Mouse (Mus musculus) spleen, adult 2 months (tissue): ENCODE measurements around the gene Calhm3. TPM values are rescaled to one million over a fixed set of nuclear protein-coding genes. Genes with fewer than 3 reads are reported as not detected.

Source experiments
- DNase-seq, 2 experiments: peaks; one replicate each; pipeline versions ENCODE4 v3.0.0 to v3.0.0-alpha.2; 2012 to 2021; ENCODE audit warnings: low spot score in 2 of 2, low read depth in 1 of 2
- H3K27ac ChIP-seq: fragments of 200-500 bp; 2 replicates; pipeline ENCODE4 v1.5.1; 2012; ENCODE audit warnings: low read length, inconsistent platforms; ENCODE audit not compliant: insufficient read depth
- H3K27me3 ChIP-seq: fragments of 200-500 bp; 2 replicates; pipeline ENCODE4 v1.6.1; 2012; ENCODE audit warnings: mild to moderate bottlenecking, moderate library complexity, low read length, inconsistent platforms; ENCODE audit not compliant: control insufficient read depth, insufficient read depth
- H3K36me3 ChIP-seq: fragments of 200-500 bp; 2 replicates; pipeline ENCODE4 v1.6.1; 2012; ENCODE audit warnings: mild to moderate bottlenecking, low read length, inconsistent platforms; ENCODE audit not compliant: control insufficient read depth, insufficient read depth
- H3K4me1 ChIP-seq: fragments of 200-500 bp; 2 replicates; pipeline ENCODE4 v1.6.1; 2011; ENCODE audit warnings: inconsistent platforms; ENCODE audit not compliant: control insufficient read depth, insufficient read depth, insufficient read length
- H3K4me3 ChIP-seq: fragments of 200-500 bp; 2 replicates; pipeline ENCODE4 v1.5.1; 2011; ENCODE audit warnings: mild to moderate bottlenecking, inconsistent platforms; ENCODE audit not compliant: insufficient read depth, insufficient read length; ENCODE audit errors: extremely low read depth
- CTCF ChIP-seq: fragments of 200-500 bp; IDR thresholded peaks from 2 replicates; pipeline ENCODE4 v1.5.1; 2011; ENCODE audit warnings: mild to moderate bottlenecking, inconsistent platforms; ENCODE audit not compliant: insufficient read depth, insufficient read length, insufficient replicate concordance; ENCODE audit errors: extremely low read depth
- POLR2A ChIP-seq: fragments of 200-500 bp; IDR thresholded peaks from 2 replicates; pipeline ENCODE4 v1.6.1; 2011; ENCODE audit warnings: low read depth, low read length, inconsistent platforms
- WGBS: fragments of 180-500 bp; shearing (Covaris S2); methylation state at CpG from one replicate; pipeline ENCODE4 v1.1.7; 2018; 5-methylcytosine and 5-hydroxymethylcytosine counted together
- polyA plus RNA-seq: library from polyadenylated mRNA; depleted of rRNA; stranded (reverse); fragments of >200 nt; gene quantifications from 2 replicates; pipeline ENCODE4 v1.2.3, GENCODE M21; 2012; rRNA removed

Gene Calhm3
- not detected in 2 replicates for polyA plus RNA-seq

GRCm38 (mm10) chr19:47157664-47158063 lies at the start of gene Calhm3:
Gene Calhm3, minus strand, starts transcription at chr19:47157764.
- H3K4me1 ChIP-seq, result no peaks in the 10 kb centered on the region
- no peak within 1 kb of the TSS for H3K27ac ChIP-seq
- no peak within 1 kb of the TSS for H3K4me3 ChIP-seq
- H3K27me3 ChIP-seq, result no peaks in the 10 kb centered on the region
- no peak for DNase-seq
- no peaks in the 10 kb centered on the region for H3K36me3 ChIP-seq
- WGBS, result 83% methylated on average over 11 of the region's 11 CpGs
- no peak for TF ChIP-seq POLR2A
- TF ChIP-seq CTCF, result no peak

GRCm38 (mm10) chr19:47206126-47206525 lies 48.6 kb upstream of the Calhm3 start:
- TF ChIP-seq POLR2A (no peak), CTCF (no peak)
- Histone ChIP-seq H3K36me3 (no peaks in the 10 kb centered on the region), H3K27ac (no peak overlapping the region), H3K4me3 (no peak overlapping the region), H3K27me3 (no peaks in the 10 kb centered on the region), H3K4me1 (no peaks in the 10 kb centered on the region)
- WGBS, result 81% methylated on average over 1 of the region's 1 CpGs
- no peak for DNase-seq

DNA sequence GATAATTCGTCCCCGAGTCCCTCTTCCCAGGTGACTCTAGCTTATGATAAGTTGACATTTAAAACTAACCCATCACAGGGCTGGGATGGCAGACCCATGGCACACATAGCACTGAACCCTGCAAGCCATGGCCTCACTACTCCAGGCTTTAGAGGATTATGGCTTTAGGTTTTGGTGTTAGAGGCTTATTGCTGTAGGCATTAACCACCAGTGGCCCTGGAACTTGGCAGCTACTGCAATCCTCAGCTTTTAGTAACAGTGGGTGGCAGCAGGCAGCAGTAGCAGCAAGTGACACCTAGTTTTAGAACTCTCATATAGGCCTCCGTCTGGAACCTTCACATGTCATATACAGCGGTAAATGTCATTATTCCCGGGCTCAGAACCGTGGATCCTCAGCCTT lies 47.1 kb upstream of the Calhm3 start:
- 89% methylated on average over 6 of the region's 6 CpGs for WGBS

DNA sequence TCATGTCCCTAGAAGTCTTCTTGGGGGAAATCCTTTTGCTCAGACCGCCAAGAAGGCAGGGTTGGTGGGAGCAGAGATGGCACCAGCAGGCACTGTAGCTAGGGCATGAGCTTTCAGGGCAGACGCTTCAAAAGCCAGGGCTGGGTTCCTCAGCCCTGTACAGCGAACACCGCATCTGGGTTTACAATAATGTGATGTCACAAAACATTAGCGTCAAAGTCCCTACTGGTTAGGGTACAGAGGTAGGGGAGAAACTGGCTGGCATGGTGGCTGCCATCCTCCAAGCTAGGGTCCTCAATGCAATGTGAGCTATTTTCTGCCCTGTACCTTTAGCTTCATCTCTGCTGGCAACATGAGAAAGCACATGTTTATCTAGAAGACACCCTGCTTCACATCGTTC lies 45.5 kb upstream of the Calhm3 start:
- DNase-seq, result no peak
- TF ChIP-seq POLR2A, result no peak
- TF ChIP-seq CTCF, result no peak
- Histone ChIP-seq H3K36me3 (no peaks in the 10 kb centered on the region), H3K27ac (no peak overlapping the region), H3K4me1 (no peaks in the 10 kb centered on the region), H3K27me3 (no peaks in the 10 kb centered on the region), H3K4me3 (no peak overlapping the region)
- 93% methylated on average over 6 of the region's 6 CpGs for WGBS

More for the DNA sequence above, 47.1 kb upstream of the Calhm3 start:
- Histone ChIP-seq H3K4me1 (no peaks in the 10 kb centered on the region), H3K27ac (no peak overlapping the region), H3K27me3 (no peaks in the 10 kb centered on the region), H3K4me3 (no peak overlapping the region), H3K36me3 (no peaks in the 10 kb centered on the region)
- DNase-seq, result no peak
- TF ChIP-seq POLR2A (no peak), CTCF (no peak)

DNA sequence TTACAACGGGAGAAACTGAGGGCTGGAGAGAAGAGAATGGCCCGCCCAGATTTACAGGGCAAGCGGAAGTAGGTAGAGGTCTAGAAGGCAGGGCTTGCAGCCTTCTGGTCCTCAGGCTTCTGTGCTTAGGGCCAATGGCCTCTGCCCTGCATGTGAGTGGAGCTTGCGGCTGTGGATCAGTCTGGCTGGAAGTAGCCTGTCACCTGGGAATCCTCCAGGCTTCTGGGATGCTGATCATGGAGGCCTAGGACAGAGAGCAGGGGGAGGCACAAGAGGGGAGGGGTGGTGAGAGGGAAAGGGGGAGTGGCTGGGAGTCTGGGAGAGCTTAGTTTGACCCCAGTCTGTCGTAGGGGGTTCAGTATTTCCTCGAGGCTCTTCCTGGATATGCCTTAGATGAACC lies 44.9 kb upstream of the Calhm3 start:
- Histone ChIP-seq H3K4me3 (no peak overlapping the region), H3K36me3 (no peaks in the 10 kb centered on the region), H3K27ac (no peak overlapping the region), H3K4me1 (no peaks in the 10 kb centered on the region), H3K27me3 (no peaks in the 10 kb centered on the region)
- 76% methylated on average over 6 of the region's 6 CpGs for WGBS
- DNase-seq, result no peak
- no peak for TF ChIP-seq POLR2A
- no peak for TF ChIP-seq CTCF

DNA sequence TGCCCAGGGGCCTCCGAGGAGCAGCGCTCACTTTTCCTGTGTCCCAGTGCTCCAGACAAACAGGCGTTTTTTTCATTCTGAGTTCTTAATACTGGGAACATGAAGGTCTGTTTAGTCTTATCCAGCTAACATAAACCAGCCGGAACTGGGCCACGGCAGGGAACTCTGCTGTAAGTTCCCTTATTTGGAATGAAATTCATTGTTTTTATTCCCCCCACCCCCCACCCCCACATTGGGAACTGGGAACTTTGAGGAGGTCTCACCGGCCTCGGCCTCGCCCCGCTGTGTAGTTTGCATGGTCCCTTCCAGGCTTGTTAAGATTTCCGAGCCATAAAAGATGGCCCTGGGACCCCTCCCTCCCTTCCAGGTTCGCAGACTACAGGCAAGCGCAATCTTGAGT lies 44.4 kb upstream of the Calhm3 start:
- WGBS, result 84% methylated on average over 12 of the region's 12 CpGs
- no peaks in the 10 kb centered on the region for H3K27me3 ChIP-seq
- TF ChIP-seq CTCF, result no peak
- TF ChIP-seq POLR2A, result no peak
- H3K27ac ChIP-seq, result no peak overlapping the region
- no peaks in the 10 kb centered on the region for H3K4me1 ChIP-seq
- H3K4me3 ChIP-seq, result no peak overlapping the region
- H3K36me3 ChIP-seq, result no peaks in the 10 kb centered on the region
- no peak for DNase-seq

DNA sequence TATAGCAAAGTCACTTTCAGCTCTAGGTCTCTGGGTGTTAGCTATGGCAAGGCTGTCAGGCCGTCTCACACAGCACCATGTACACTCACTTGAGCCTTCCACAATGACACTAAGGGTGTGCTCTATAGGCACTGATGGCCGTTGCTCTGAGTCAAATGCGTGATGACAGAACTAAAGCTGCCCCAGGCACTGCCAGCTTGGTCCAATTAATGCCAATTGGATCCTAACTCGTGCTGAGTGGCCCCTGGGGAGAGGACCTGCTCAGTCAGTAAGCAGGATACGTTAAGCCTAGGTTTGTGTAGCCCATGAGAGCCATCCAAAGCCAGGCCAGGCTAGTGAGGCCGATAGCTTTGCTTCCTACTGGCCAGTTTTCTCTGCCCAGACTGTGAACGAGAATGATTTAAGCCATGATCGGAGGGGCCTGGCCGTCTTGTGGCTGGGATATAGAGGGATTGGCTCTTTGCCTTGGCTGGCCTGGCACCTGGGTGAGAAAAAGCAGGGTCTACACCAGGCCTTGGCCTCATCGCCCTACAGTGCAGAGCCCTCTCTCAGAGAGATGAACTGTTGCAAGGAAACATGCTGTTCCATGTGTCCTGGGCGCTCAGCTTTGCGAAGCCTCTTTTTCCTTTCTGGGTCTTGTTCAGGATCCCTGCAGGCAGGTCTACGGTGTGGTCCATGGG lies 41.2 kb upstream of the Calhm3 start:
- Histone ChIP-seq H3K27me3 (no peaks in the 10 kb centered on the region), H3K36me3 (no peaks in the 10 kb centered on the region), H3K27ac (no peak overlapping the region), H3K4me3 (no peak overlapping the region), H3K4me1 (no peaks in the 10 kb centered on the region)
- 90% methylated on average over 13 of the region's 13 CpGs for WGBS
- TF ChIP-seq POLR2A, result no peak
- no peak for TF ChIP-seq CTCF
- DNase-seq, result no peak
